Mouse (Mus musculus): ENCODE results near the gene Spata2l.
"Not testable (repeated sequence)": the region's sequence is repeated elsewhere in the genome, so short reads cannot be mapped to it uniquely, and the experiment has no call there.

The Spata2l gene

GRCm38 (mm10) chr8:123235520-123236497 is at the start of gene Spata2l:
Gene Spata2l (minus strand): TSS chr8:123236233.
- DNase-seq (ENCODE audit: low read depth, low spot score): peak; percentile 61

- DNase-seq (ENCODE audit: low read depth, low spot score): no peak
Measured at GRCm38 (mm10) chr8:123284493-123284892, 48.5 kb upstream of the Spata2l start.

- DNase-seq (ENCODE audit: low read depth, low spot score): no peak
Measured at GRCm38 (mm10) chr8:123283991-123284390, 48.0 kb upstream of the Spata2l start.

- not testable (repeated sequence) for DNase-seq (ENCODE audit: low read depth, low spot score)
Measured at GRCm38 (mm10) chr8:123282994-123283393, 47.0 kb upstream of the Spata2l start.

GRCm38 (mm10) chr8:123280302-123281094 is 44.5 kb upstream of the Spata2l start:
- no peak for DNase-seq (ENCODE audit: low read depth, low spot score)

GRCm38 (mm10) chr8:123279828-123280227 is 43.8 kb upstream of the Spata2l start:
- no peak for DNase-seq (ENCODE audit: low read depth, low spot score)

- DNase-seq (ENCODE audit: low read depth, low spot score): no peak
Measured at GRCm38 (mm10) chr8:123278445-123278844, 42.4 kb upstream of the Spata2l start.

- DNase-seq (ENCODE audit: low read depth, low spot score): no peak
Measured at GRCm38 (mm10) chr8:123275096-123275495, 39.1 kb upstream of the Spata2l start.

- no peak for DNase-seq (ENCODE audit: low read depth, low spot score)
Measured at GRCm38 (mm10) chr8:123274447-123274846, 38.4 kb upstream of the Spata2l start.

GRCm38 (mm10) chr8:123271901-123272300 is 35.9 kb upstream of the Spata2l start:
- DNase-seq (ENCODE audit: low read depth, low spot score): no peak

GRCm38 (mm10) chr8:123271147-123271546 is 35.1 kb upstream of the Spata2l start:
- DNase-seq (ENCODE audit: low read depth, low spot score): no peak

GRCm38 (mm10) chr8:123267926-123268656 is 32.1 kb upstream of the Spata2l start:
- DNase-seq (ENCODE audit: low read depth, low spot score): no peak

- not testable (repeated sequence) for DNase-seq (ENCODE audit: low read depth, low spot score)
Measured at GRCm38 (mm10) chr8:123257593-123257992, 21.6 kb upstream of the Spata2l start.

- no peak for DNase-seq (ENCODE audit: low read depth, low spot score)
Measured at GRCm38 (mm10) chr8:123257114-123257513, 21.1 kb upstream of the Spata2l start.

GRCm38 (mm10) chr8:123255170-123255569 is 19.1 kb upstream of the Spata2l start:
- no peak for DNase-seq (ENCODE audit: low read depth, low spot score)

GRCm38 (mm10) chr8:123254099-123254885 is 18.3 kb upstream of the Spata2l start, which contains the start of the genes Zfp276 and Vps9d1:
Gene Zfp276 (plus strand): TSS chr8:123254195.
Gene Vps9d1 (minus strand): TSS chr8:123254348.
- DNase-seq (ENCODE audit: low read depth, low spot score): peak; percentile 73

GRCm38 (mm10) chr8:123253451-123254098 is 17.5 kb upstream of the Spata2l start:
- DNase-seq (ENCODE audit: low read depth, low spot score): no peak

GRCm38 (mm10) chr8:123252925-123253324 is 16.9 kb upstream of the Spata2l start:
- no peak for DNase-seq (ENCODE audit: low read depth, low spot score)

- DNase-seq (ENCODE audit: low read depth, low spot score): no peak
Measured at GRCm38 (mm10) chr8:123250940-123251339, 14.9 kb upstream of the Spata2l start.

GRCm38 (mm10) chr8:123248596-123248995 is 12.6 kb upstream of the Spata2l start:
- no peak for DNase-seq (ENCODE audit: low read depth, low spot score)
